Mouse (Mus musculus) megakaryocyte-erythroid progenitor cell, adult 5-6 weeks (primary cell): ENCODE data around the gene Sez6. TPM values are rescaled to one million over a fixed set of nuclear protein-coding genes. Genes with fewer than 3 reads are reported as not detected.

Experiments used
- total RNA-seq, 2 experiments: library from RNA; stranded (forward) in 1 of 2; stranded (reverse) in 1 of 2; fragments of 200-1000, 215-1000 nt in 1 of 2; fragments of >200 nt in 1 of 2; fragmentation: Nextera tagmentation in 1 of 2; gene quantifications; 2 replicates each; pipeline ENCODE4 v1.2.3; 2014 to 2017

Sez6 gene
- total RNA-seq, 2 experiments from 2014 or later: not detected

Other genes starting within 250 kb of the Sez6 start
- 60.0 and 67.4 TPM in 2 replicates for gene Nufip2, start 244.6 kb upstream of the Sez6 start, total RNA-seq (2014; fragmentation: Nextera tagmentation)
- gene Nufip2, start 244.6 kb upstream of the Sez6 start, total RNA-seq (2017): 78.5 and 79.1 TPM in 2 replicates
- not detected in 2 replicates for gene Cryba1, start 205.5 kb upstream of the Sez6 start, total RNA-seq (2014; fragmentation: Nextera tagmentation)
- not detected in 2 replicates for gene Cryba1, start 205.5 kb upstream of the Sez6 start, total RNA-seq (2017)
- gene Myo18a, start 167.6 kb upstream of the Sez6 start, total RNA-seq (2014; fragmentation: Nextera tagmentation): 69.3 and 99.2 TPM in 2 replicates
- gene Myo18a, start 167.6 kb upstream of the Sez6 start, total RNA-seq (2017): 84.3 and 107 TPM in 2 replicates
- gene Gm10277, start 143.1 kb upstream of the Sez6 start, total RNA-seq (2014; fragmentation: Nextera tagmentation): not detected in 2 replicates
- not detected in 2 replicates for gene Gm10277, start 143.1 kb upstream of the Sez6 start, total RNA-seq (2017)
- gene Pipox, start 36.7 kb upstream of the Sez6 start, total RNA-seq (2014; fragmentation: Nextera tagmentation): not detected in 2 replicates
- not detected in 2 replicates for gene Pipox, start 36.7 kb upstream of the Sez6 start, total RNA-seq (2017)
- 79.7 and 94.6 TPM in 2 replicates for gene Phf12, start 52.0 kb downstream of the Sez6 start, total RNA-seq (2014; fragmentation: Nextera tagmentation)
- gene Phf12, start 52.0 kb downstream of the Sez6 start, total RNA-seq (2017): 23.3 and 26.9 TPM in 2 replicates
- 11.8 and 14.4 TPM in 2 replicates for gene Dhrs13, start 101.5 kb downstream of the Sez6 start, total RNA-seq (2014; fragmentation: Nextera tagmentation)
- 9.7 and 14.2 TPM in 2 replicates for gene Dhrs13, start 101.5 kb downstream of the Sez6 start, total RNA-seq (2017)
- 19.2 and 19.7 TPM in 2 replicates for gene Flot2, start 107.1 kb downstream of the Sez6 start, total RNA-seq (2014; fragmentation: Nextera tagmentation)
- gene Flot2, start 107.1 kb downstream of the Sez6 start, total RNA-seq (2017): 23.2 and 23.6 TPM in 2 replicates
- 26.2 and 32.2 TPM in 2 replicates for gene Eral1, start 149.6 kb downstream of the Sez6 start, total RNA-seq (2014; fragmentation: Nextera tagmentation)
- gene Eral1, start 149.6 kb downstream of the Sez6 start, total RNA-seq (2017): 34.9 and 36.6 TPM in 2 replicates
- 10.2 and 14.3 TPM in 2 replicates for gene Fam222b, start 163.9 kb downstream of the Sez6 start, total RNA-seq (2014; fragmentation: Nextera tagmentation)
- gene Fam222b, start 163.9 kb downstream of the Sez6 start, total RNA-seq (2017): 1.8 and 3.9 TPM in 2 replicates
- gene Traf4, start 234.8 kb downstream of the Sez6 start, total RNA-seq (2014; fragmentation: Nextera tagmentation): 30.3 and 39.1 TPM in 2 replicates
- gene Traf4, start 234.8 kb downstream of the Sez6 start, total RNA-seq (2017): 10.3 and 18.0 TPM in 2 replicates
- gene Nek8, start 245.9 kb downstream of the Sez6 start, total RNA-seq (2014; fragmentation: Nextera tagmentation): 26.7 and 38.5 TPM in 2 replicates
- 3.7 and 7.4 TPM in 2 replicates for gene Nek8, start 245.9 kb downstream of the Sez6 start, total RNA-seq (2017)
- gene Tlcd1, start 245.9 kb downstream of the Sez6 start, total RNA-seq (2014; fragmentation: Nextera tagmentation): 24.4 and 25.2 TPM in 2 replicates
- gene Tlcd1, start 245.9 kb downstream of the Sez6 start, total RNA-seq (2017): 13.3 and 19.6 TPM in 2 replicates